In genomic region chr6:99096105-99096775, GRCm38 (mm10) we compare ENCODE assay signal across 8 mouse cellular contexts.
DNase-seq lines count a peak whose midpoint lies in the region; ATAC-seq and TF ChIP-seq lines count a peak whose summit lies in the region.

No protein-coding gene starts in this region.

- DNase-seq in left cerebral cortex, postnatal 25 days (ENCODE audit: low spot score in 2 of 2), result peak; percentile 32 to 43
- DNase-seq in left cerebral cortex, adult 11 months (ENCODE audit: low spot score), result no peak
- DNase-seq in ovary, adult 18-20 months (ENCODE audit: low spot score), result peak; percentile 40
- peak; percentile 33 to 51 for DNase-seq in urinary bladder, postnatal 36 days (ENCODE audit: low spot score in 2 of 2)

- H3K4me1 ChIP-seq in cortical plate, adult 2 months (ENCODE audit: control insufficient read depth, insufficient read depth, low read length), result peaks cover under 1% of the 10 kb centered on the region; the same call in 1 of the 2 replicates
- H3K4me1 ChIP-seq in heart, embryonic 12.5 days (replicated peaks), result peaks cover 59% of the 10 kb centered on the region
- H3K4me1 ChIP-seq in kidney, embryonic 14.5 days (ENCODE audit: control insufficient read depth, insufficient read depth, low read length), result peaks cover 64% of the 10 kb centered on the region
- peaks cover 52% of the 10 kb centered on the region for H3K4me1 ChIP-seq in lung, embryonic 15.5 days

- no peak for TF ChIP-seq POLR2A in cortical plate, adult 2 months (IDR thresholded peaks at IDR 0.05; ENCODE audit: extremely low read depth, insufficient read depth, low read length)

- H3K9ac ChIP-seq in heart, embryonic 12.5 days, result peak overlapping the region; percentile 73
- H3K9ac ChIP-seq in kidney, embryonic 14.5 days (ENCODE audit: low read depth, low read length), result peak overlapping the region; percentile 44; the same call in 1 of the 2 replicates
- peak overlapping the region; percentile 48 for H3K9ac ChIP-seq in lung, embryonic 15.5 days

- intact Hi-C loops in left cerebral cortex, postnatal 25 days (cut with DNase I), result no loop called here

- no peak for TF ChIP-seq CTCF in cortical plate, adult 2 months (IDR thresholded peaks at IDR 0.05; ENCODE audit: extremely low read depth, insufficient read depth, low read length)

- H3K36me3 ChIP-seq in heart, embryonic 12.5 days, result no peaks in the 10 kb centered on the region
- H3K36me3 ChIP-seq in kidney, embryonic 14.5 days (ENCODE audit: control insufficient read depth, insufficient read depth, low read length), result no peaks in the 10 kb centered on the region
- H3K36me3 ChIP-seq in lung, embryonic 15.5 days, result no peaks in the 10 kb centered on the region

- H3K4me2 ChIP-seq in heart, embryonic 12.5 days, result peak overlapping the region; percentile 64
- peak overlapping the region; percentile 45 for H3K4me2 ChIP-seq in kidney, embryonic 14.5 days (replicated peaks; ENCODE audit: low read depth, low read length)
- H3K4me2 ChIP-seq in lung, embryonic 15.5 days, result peak overlapping the region; percentile 66

- WGBS in heart, embryonic 12.5 days, result 9% methylated on average over 12 of the region's 12 CpGs
- WGBS in kidney, embryonic 14.5 days, result 17% methylated on average over 12 of the region's 12 CpGs
- 8% methylated on average over 12 of the region's 12 CpGs for WGBS in lung, embryonic 15.5 days

- no peaks in the 10 kb centered on the region for H3K27me3 ChIP-seq in heart, embryonic 12.5 days (replicated peaks)
- no peaks in the 10 kb centered on the region for H3K27me3 ChIP-seq in kidney, embryonic 14.5 days (ENCODE audit: control insufficient read depth, insufficient read depth, low read length)
- H3K27me3 ChIP-seq in lung, embryonic 15.5 days, result no peaks in the 10 kb centered on the region

- no peak for ATAC-seq in heart, embryonic 12.5 days (ENCODE audit: insufficient number of reproducible peaks, low FRiP score)
- no peak for ATAC-seq in kidney, embryonic 14.5 days (ENCODE audit: low FRiP score, low TSS enrichment)
- peak; percentile 77 for ATAC-seq in lung, embryonic 15.5 days (ENCODE audit: borderline replicate concordance, extremely low read depth, low FRiP score, low TSS enrichment)

- H3K4me3 ChIP-seq in cortical plate, adult 2 months (ENCODE audit: insufficient read depth, low read length), result peak overlapping the region; percentile 7
- peak overlapping the region; percentile 39 for H3K4me3 ChIP-seq in heart, embryonic 12.5 days
- H3K4me3 ChIP-seq in kidney, embryonic 14.5 days (ENCODE audit: low read length), result peak overlapping the region; percentile 27
- peak overlapping the region; percentile 47 for H3K4me3 ChIP-seq in lung, embryonic 15.5 days

- H3K9me3 ChIP-seq in heart, embryonic 12.5 days (replicated peaks), result no peaks in the 10 kb centered on the region
- no peaks in the 10 kb centered on the region for H3K9me3 ChIP-seq in kidney, embryonic 14.5 days (ENCODE audit: control insufficient read depth, low read length)
- H3K9me3 ChIP-seq in lung, embryonic 15.5 days, result no peaks in the 10 kb centered on the region

- H3K27ac ChIP-seq in cortical plate, adult 2 months (ENCODE audit: insufficient read depth, low read length), result no peak overlapping the region
- peak overlapping the region; percentile 98 for H3K27ac ChIP-seq in heart, embryonic 12.5 days (ENCODE audit: poor library complexity, severe bottlenecking)
- peak overlapping the region; percentile 19; the same call in 1 of the 2 replicates for H3K27ac ChIP-seq in kidney, embryonic 14.5 days (ENCODE audit: low read depth, low read length)
- H3K27ac ChIP-seq in lung, embryonic 15.5 days, result peak overlapping the region; percentile 88
